Mouse (Mus musculus): Measurements from ENCODE around the gene Lmod2. TPM values are rescaled to one million over a fixed set of nuclear protein-coding genes. Genes with fewer than 3 reads are reported as not detected.

Gene Lmod2
- total RNA-seq, 1 experiment from 2014 or later: not detected

DNA sequence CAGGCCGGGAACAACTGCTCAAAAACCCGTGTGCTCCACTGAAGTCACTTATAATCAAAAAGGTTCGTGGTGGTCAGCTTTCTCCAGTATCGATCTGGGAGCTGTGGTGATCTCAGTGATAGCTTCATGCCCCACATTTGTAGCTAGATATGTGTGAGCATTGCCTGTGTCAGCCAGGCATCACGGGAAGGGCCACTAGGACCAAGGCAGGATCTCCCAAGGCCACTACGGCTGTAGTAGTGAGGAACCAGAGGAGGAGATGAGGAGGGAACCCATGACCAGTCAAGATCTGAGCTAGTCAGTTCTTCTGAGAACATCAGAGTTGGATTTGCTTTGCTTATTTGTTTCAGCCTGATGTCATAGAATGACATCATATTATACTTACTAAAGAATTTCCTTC lies 1.6 kb downstream of the Lmod2 start:
- ATAC-seq (replicated peaks in 1 of 2; ENCODE audit: insufficient read depth in 1 of 2, low FRiP score in 2 of 2, low TSS enrichment in 1 of 2, low read depth in 1 of 2, poor library complexity in 2 of 2, severe bottlenecking in 2 of 2): no peak

DNA sequence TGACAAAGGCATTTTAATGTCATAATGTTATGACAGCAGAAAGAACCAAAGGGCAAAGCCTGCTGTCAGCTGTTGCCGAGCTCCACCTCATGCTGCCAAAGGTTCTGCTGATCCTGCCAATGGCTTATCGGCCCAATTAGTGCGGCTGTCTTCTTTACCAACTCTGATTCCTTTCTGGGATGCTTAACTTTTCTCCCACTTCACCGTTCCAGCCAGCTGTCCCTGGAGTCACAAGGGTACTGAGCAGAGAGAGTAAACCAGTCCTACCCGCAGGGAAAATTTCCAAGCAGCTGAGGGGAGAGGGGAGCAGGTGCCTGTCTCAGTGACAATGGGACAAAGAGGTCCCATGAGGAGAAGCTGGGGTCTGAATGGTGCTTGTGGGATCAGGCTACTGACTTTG lies 2.1 kb downstream of the Lmod2 start:
- ATAC-seq (replicated peaks in 1 of 2; ENCODE audit: insufficient read depth in 1 of 2, low FRiP score in 2 of 2, low TSS enrichment in 1 of 2, low read depth in 1 of 2, poor library complexity in 2 of 2, severe bottlenecking in 2 of 2): no peak

DNA sequence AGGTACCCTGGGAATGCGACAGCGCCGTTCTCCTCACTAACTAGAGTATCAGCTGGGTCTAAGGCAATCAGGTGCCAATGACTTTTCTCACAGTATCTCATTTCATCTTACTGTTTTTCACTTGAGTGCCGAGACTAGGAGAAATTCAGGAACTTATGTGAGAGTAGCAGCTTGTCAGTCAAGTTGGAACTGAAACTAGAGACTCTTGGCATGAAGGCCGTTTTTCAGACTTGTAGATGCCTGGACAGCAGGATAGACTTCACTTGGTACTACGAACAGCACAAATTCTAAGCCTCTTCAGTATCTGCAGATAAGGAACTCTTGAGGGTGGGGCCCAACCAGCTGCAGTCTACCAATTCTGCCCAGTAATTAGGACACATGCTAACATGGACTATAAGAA lies 2.6 kb downstream of the Lmod2 start:
- no peak for ATAC-seq (replicated peaks in 1 of 2; ENCODE audit: insufficient read depth in 1 of 2, low FRiP score in 2 of 2, low TSS enrichment in 1 of 2, low read depth in 1 of 2, poor library complexity in 2 of 2, severe bottlenecking in 2 of 2)

DNA sequence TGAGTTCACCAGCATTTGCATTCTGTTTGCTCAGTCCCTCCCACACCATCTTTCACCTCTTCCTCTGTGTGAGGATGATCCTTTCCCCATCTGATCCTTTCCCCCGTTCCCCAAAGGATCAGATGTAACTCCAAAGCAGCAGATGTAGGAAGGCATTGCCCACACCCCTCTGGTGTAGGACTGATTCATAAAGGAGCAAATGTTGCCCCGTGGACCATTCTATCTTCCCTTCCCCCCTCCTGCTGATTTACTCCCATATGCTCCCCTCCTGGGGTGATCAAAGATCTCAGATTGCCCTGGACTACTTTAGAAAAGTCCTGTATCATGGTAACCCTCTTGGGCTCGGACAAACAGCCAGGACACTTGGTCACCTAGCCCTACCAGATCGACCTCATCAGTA lies 3.2 kb downstream of the Lmod2 start:
- ATAC-seq (replicated peaks in 1 of 2; ENCODE audit: insufficient read depth in 1 of 2, low FRiP score in 2 of 2, low TSS enrichment in 1 of 2, low read depth in 1 of 2, poor library complexity in 2 of 2, severe bottlenecking in 2 of 2): no peak

DNA sequence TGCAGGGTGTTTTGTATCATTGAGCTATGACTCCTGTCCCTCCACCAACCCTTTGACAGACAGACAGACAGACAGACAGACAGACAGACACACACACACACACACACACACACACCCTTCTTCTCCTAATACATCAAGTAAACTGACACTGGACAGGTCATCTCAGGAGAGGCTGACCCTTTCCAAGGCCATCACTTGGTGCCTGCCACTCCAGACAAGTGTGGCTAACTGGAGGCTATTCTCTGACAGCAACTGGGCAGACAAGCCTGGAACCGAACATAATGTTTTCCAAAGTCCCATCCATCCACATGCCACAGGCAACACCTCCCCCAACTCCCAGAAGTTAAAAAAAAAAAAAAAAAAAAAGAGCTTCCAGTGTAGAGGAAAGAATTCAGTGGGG lies 4.1 kb downstream of the Lmod2 start:
- no peak for ATAC-seq (replicated peaks in 1 of 2; ENCODE audit: insufficient read depth in 1 of 2, low FRiP score in 2 of 2, low TSS enrichment in 1 of 2, low read depth in 1 of 2, poor library complexity in 2 of 2, severe bottlenecking in 2 of 2)

DNA sequence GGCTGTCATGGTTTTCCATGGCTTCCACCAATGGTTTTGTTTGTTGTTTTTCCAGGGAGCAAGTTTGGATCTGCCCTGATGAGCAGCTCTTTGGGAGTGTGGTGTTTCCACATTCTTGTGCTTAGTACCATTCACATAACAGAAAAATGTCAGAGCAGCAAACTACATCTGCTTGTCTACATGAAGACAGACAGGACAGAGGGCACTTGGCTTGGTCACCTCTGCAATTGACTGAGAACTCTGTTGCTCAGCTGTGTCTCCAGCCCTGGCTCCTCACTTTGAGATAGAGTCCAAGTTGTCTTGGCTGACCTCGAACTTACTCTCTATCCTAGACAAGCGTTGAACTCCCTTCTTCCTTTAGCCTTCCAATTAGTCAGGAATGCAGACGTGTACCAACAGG lies 4.8 kb downstream of the Lmod2 start:
- ATAC-seq (replicated peaks in 1 of 2; ENCODE audit: insufficient read depth in 1 of 2, low FRiP score in 2 of 2, low TSS enrichment in 1 of 2, low read depth in 1 of 2, poor library complexity in 2 of 2, severe bottlenecking in 2 of 2): no peak

DNA sequence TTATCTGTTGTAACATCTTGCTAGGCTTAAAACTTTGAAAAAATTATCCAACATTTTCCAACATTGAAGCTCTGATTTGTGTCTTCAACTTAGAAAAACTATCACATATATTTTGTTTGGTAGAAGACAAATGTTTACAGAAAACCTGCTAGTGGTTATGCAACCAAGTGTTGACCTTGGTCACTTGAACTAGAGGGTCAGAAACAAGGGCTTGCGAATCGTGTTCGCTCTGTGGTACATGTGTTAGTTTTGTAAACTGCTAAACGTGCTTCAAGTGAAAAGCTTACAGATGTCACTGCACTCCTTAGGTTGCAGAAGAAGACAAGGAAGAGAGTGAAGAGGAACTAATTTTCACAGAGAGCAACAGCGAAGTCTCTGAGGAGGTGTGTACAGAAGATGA lies 5.4 kb downstream of the Lmod2 start:
- ATAC-seq (replicated peaks in 1 of 2; ENCODE audit: insufficient read depth in 1 of 2, low FRiP score in 2 of 2, low TSS enrichment in 1 of 2, low read depth in 1 of 2, poor library complexity in 2 of 2, severe bottlenecking in 2 of 2): no peak

DNA sequence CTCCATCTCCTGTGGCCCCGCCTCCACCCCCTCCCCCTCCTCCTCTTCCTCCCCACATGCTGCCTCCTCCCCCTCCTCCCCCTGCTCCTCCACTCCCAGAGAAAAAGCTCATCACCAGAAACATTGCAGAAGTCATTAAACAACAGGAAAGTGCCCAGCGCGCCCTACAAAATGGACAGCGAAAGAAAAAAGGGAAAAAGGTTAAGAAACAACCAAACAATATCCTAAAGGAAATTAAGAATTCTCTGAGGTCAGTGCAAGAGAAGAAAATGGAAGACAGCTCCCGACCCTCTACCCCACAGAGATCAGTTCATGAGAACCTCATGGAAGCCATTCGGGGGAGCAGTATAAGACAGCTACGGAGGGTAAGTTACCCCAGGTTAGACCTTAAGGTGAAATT lies 6.7 kb downstream of the Lmod2 start:
- no peak for ATAC-seq (replicated peaks in 1 of 2; ENCODE audit: insufficient read depth in 1 of 2, low FRiP score in 2 of 2, low TSS enrichment in 1 of 2, low read depth in 1 of 2, poor library complexity in 2 of 2, severe bottlenecking in 2 of 2)

DNA sequence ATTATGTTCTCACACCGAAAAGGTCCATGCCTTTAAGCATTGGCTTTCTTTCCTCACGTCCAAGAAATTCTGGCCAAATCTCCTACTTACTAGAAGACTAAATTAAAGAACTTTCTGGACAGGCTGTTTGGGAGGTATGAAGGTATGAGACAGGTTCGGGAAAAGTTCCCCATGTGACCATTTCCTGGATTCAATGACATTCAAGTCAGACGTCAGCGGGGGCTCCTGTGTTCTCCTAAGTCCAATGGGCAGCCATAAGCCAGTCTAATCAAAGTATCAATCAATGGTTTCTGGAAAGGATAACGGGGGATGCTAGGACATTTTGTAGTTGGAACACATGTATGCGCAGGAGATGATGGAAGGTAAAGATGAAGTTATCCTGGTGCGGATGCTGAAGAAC lies 8.1 kb downstream of the Lmod2 start:
- ATAC-seq (replicated peaks in 1 of 2; ENCODE audit: insufficient read depth in 1 of 2, low FRiP score in 2 of 2, low TSS enrichment in 1 of 2, low read depth in 1 of 2, poor library complexity in 2 of 2, severe bottlenecking in 2 of 2): no peak

DNA sequence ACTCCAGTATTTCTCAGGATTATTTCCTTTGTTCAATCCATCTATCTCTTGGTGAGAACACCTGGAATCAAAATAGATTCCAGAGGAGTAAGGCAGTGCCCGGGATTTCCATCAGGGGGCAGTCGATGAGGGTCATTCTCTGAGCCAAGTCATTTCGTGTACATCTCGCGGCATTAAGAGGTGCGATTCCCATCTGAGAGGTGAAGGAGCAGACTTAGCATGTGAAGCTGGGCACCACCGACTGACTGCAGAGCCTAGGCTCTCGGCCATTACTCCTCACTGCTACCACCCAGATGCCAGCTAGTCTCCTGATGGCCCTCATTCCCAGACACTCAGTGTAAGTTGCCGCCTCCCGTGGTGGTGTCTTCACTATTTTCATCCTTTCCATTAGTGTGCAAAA lies 8.9 kb downstream of the Lmod2 start:
- no peak for ATAC-seq (replicated peaks in 1 of 2; ENCODE audit: insufficient read depth in 1 of 2, low FRiP score in 2 of 2, low TSS enrichment in 1 of 2, low read depth in 1 of 2, poor library complexity in 2 of 2, severe bottlenecking in 2 of 2)

DNA sequence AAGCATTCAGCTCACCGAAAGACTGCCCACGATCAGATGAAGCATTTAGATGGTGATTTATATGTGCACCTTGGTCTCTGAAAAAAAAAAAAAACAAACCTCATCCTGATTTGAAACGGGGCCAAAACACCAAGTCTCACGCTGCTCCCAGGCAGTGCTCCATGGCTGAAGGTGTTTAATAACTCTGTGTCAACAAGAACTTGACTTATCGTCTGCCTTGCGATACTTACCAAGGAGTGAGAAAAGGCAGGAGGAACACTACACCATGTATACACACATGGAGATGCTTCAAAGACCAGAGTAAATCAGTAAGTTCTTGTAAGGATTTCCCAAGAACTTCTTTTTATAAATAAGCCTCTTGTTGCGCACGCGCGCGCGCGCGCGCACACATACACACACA lies 10.0 kb downstream of the Lmod2 start:
- no peak for ATAC-seq (replicated peaks in 1 of 2; ENCODE audit: insufficient read depth in 1 of 2, low FRiP score in 2 of 2, low TSS enrichment in 1 of 2, low read depth in 1 of 2, poor library complexity in 2 of 2, severe bottlenecking in 2 of 2)

DNA sequence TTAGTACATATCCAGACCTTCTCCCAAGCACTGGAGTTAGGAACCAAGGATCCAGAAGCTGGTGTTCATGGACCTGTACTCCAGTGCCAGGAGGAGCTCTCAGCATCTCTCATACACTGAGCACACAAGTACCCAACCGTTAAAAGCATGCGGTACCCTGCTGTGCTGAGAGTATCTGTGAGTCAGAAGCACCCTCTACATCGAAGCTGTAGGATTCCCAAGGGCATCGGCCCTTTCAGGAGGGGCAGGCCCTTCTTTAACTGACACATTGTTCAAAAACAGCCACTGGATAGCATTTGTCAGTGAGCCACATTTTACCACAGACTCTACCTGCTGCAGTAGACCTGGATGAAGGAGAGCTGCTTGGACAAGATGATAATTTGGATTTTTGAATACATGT lies 10.6 kb downstream of the Lmod2 start:
- ATAC-seq (replicated peaks in 1 of 2; ENCODE audit: insufficient read depth in 1 of 2, low FRiP score in 2 of 2, low TSS enrichment in 1 of 2, low read depth in 1 of 2, poor library complexity in 2 of 2, severe bottlenecking in 2 of 2): no peak

DNA sequence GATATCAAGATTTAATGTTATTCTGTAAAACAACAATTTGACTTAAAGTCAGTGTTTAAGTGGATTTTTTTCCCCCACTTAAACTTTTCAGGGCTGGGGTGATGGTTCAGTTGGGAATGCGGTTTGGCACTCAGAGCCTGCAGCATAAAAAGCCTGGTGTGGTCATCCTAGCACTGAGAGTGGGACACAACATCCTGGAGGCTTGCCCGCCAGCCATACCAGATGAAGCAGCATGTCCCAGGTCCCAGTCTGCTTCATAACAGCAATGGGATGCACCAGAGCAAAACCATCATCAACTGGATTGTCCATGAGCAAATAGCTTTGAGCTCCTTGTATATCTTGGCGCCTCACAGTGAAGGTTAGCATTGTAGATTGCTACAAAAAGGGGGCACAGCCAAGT lies 11.1 kb downstream of the Lmod2 start:
- ATAC-seq (replicated peaks in 1 of 2; ENCODE audit: insufficient read depth in 1 of 2, low FRiP score in 2 of 2, low TSS enrichment in 1 of 2, low read depth in 1 of 2, poor library complexity in 2 of 2, severe bottlenecking in 2 of 2): no peak

DNA sequence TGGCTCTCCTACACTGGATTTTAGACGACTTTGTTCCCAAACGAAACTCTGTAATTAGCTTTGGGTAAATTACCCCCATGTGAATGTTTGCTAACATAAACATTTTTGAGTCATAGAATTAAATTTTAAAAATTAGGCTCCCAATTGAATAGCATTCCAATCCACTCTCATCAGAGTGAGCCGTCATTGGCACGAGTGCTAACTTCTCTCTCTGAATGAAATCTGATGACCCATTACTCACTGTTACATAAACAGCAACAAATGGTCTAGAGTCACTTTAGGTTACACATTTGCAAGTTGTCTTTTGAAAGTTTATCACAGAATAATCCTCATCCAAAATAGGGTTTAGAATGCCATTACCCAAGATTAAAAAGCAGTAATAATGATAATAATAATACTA lies 12.0 kb downstream of the Lmod2 start:
- no peak for ATAC-seq (replicated peaks in 1 of 2; ENCODE audit: insufficient read depth in 1 of 2, low FRiP score in 2 of 2, low TSS enrichment in 1 of 2, low read depth in 1 of 2, poor library complexity in 2 of 2, severe bottlenecking in 2 of 2)

DNA sequence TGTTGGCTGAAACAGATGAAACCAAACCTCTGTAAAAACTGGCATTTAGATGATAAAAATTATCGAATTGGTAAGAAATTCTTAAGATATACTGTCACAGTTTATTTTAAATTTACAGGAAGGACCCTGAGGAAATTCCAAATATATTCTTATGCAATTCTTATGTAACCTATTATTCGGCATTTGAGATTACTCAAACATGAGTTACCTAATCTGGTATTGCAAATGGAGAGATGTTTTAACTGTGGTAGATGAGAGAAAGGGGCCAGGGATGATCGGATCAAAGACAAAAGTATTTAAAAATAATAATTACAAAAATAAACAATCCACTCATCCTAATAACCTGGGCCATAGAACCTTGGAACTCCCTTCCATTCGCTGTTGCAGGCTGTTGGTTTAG lies 12.8 kb downstream of the Lmod2 start:
- ATAC-seq (replicated peaks in 1 of 2; ENCODE audit: insufficient read depth in 1 of 2, low FRiP score in 2 of 2, low TSS enrichment in 1 of 2, low read depth in 1 of 2, poor library complexity in 2 of 2, severe bottlenecking in 2 of 2): no peak

DNA sequence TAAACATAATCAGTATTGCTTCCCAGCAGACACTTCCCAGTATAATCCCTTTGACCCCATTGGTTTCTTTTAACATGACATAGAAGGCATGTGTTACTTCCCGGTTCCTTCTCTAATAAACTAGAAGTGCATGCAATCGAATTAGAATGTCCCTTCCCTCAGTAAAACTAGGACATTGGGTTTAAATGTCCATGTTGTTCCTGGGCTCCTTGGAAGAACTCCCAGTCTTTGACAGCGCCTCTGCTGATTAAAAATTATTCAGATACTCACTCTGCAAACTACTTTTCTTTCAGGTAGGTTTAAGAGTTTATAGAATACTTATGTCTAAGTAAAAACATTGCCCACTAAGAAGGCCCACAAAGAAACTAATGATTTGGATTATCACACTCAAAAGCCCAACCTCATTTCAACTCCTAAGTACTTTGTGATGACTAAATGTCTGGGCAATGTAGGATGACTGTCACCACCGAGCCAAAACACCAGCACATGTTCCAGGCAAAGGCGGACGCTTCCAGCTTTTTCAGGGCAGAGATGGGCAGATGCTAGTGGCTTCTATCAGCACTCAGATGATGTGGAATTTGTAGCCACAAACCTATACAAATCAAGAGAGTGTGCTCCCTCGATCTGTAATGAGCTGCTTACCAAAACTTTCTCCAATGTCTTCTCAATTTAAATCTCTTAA lies 14.7 kb downstream of the Lmod2 start:
- ATAC-seq (replicated peaks in 1 of 2; ENCODE audit: insufficient read depth in 1 of 2, low FRiP score in 2 of 2, low TSS enrichment in 1 of 2, low read depth in 1 of 2, poor library complexity in 2 of 2, severe bottlenecking in 2 of 2): no peak

DNA sequence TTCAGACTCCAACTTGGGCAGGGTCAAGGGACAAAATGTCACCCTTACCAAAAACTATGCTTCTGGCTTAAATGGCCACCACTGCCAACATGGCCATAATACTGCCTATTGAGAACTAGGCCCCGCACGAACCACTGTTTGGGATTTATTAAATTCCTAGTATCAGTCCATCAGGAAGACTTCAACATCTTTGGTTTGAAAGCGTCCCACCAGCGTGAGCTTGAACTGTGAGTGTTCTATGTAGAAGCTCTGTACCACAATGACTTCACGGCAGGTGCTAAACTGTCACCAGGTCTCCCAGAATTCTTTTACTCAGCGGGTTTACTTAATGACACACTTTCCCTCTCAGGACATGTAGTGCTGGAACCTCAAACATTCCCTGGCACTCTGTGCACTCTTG lies 15.8 kb downstream of the Lmod2 start:
- ATAC-seq (replicated peaks in 1 of 2; ENCODE audit: insufficient read depth in 1 of 2, low FRiP score in 2 of 2, low TSS enrichment in 1 of 2, low read depth in 1 of 2, poor library complexity in 2 of 2, severe bottlenecking in 2 of 2): no peak

DNA sequence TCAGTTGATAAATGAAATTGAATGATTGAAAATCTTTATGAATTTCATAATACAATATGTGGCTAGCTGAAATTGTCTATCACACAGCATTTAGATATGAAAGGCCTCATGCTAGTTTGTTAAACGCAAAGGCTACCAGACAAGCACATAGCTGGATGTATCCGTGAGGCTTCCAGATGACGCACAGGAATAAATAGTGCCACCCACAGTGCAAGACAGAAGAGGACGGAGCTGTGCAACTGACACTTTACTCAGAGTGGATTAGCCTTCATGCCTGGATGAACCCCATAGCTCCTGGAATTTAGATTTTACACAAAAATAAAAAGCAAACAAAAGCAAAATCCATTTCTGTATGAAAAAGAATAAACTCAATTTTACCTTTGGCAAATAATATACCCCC lies 16.4 kb downstream of the Lmod2 start:
- no peak for ATAC-seq (replicated peaks in 1 of 2; ENCODE audit: insufficient read depth in 1 of 2, low FRiP score in 2 of 2, low TSS enrichment in 1 of 2, low read depth in 1 of 2, poor library complexity in 2 of 2, severe bottlenecking in 2 of 2)

DNA sequence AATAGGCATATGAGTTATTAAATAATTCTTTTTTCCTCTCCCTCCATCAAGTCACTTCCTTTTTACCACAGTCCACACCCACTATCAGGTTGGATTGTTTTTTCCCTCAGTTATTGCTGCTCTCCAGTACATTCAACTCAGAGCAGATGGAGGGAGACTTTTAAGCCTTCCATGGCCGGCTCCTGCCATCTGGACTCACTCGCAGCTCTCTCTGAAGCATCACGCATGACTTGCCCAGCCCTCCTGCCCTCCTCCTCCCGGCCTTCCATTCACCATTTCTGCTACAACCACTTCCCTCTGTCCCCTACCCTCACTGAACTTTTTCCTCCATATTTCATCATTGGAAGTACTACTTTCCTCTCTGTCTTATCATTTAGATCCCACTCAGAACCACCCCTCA lies 19.2 kb downstream of the Lmod2 start:
- ATAC-seq (replicated peaks in 1 of 2; ENCODE audit: insufficient read depth in 1 of 2, low FRiP score in 2 of 2, low TSS enrichment in 1 of 2, low read depth in 1 of 2, poor library complexity in 2 of 2, severe bottlenecking in 2 of 2): no peak
